Mouse (Mus musculus) brain, adult 2 months (tissue): ENCODE measurements at regions not wholly inside any gene's neighbourhood (a gene's known extent, or its start where the extent isn't known, plus 50 kb on each side); places are given as distances from the start of the nearest gene placed in this dataset.

Experiments
- DNase-seq: peaks from one replicate; pipeline ENCODE4 v3.0.0; 2011; ENCODE audit warnings: low read depth, low spot score

DNA sequence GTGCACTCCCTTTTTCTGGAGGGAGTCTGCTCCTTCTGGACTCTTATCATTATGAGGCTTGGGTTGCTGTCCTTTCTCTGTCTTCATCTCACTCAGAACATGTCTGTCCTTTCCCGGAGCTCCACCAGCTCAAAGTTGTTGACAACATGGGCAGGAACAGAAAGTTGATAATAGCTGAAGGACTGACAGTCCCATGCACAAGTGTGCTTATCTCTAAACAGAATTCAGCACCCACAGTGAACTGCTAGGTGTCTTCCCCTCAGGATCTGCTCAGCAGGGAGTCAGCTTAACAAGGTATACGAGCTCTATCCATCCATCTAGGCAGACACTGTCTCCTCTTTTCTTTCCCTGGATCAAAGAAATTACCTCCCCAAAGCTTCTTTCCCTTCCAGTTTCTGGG lies 89.2 kb upstream of the Rab11fip2 start:
- no peak for DNase-seq

DNA sequence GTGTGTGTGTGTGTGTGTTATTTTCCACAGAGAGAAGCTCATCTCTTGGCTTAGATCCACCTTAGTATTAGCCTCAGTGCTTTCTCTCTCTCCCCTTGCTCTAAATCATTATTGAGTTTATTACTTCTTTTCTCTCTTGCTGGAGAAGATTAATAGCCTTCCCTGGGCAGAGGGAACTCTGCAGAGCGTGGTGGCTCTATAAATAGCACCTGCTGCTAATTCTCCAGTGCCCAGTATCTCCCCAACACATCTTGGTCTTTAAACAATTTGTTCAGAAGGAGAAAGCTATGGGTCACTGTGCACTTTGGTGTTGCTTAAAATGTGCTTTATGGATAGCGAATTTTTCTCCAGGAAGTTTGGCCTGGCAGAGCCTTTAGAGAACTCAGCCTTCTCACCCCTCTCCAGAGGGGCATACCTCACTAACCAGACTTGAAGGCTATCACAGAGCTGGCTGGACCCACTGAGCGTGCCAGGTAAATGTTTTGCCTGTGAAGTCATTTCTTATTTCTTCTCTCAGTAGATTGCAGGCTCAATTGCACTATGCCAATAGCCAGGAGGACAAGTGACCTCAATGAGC lies 86.8 kb upstream of the Rab11fip2 start:
- DNase-seq = peak; percentile 13

DNA sequence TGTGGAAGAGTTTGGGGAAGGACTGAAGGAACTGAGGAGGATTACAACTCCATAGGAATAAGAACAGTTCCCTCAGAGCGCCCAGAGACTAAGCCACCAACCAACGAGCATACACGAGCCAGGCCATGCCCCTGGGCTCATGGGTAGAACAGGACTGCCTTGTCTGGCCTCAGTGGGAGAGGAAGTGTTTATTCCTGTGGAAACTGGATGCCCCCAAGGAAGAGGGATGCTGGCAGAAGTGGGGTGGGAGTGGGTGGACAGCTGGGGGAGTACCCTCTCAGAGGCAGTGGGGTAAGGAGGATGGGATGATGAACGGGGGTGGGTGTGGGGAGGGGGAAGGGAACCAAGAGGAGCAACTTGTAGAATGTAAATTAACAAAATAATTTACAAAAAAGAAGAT lies 86.3 kb upstream of the Rab11fip2 start:
- no peak for DNase-seq

DNA sequence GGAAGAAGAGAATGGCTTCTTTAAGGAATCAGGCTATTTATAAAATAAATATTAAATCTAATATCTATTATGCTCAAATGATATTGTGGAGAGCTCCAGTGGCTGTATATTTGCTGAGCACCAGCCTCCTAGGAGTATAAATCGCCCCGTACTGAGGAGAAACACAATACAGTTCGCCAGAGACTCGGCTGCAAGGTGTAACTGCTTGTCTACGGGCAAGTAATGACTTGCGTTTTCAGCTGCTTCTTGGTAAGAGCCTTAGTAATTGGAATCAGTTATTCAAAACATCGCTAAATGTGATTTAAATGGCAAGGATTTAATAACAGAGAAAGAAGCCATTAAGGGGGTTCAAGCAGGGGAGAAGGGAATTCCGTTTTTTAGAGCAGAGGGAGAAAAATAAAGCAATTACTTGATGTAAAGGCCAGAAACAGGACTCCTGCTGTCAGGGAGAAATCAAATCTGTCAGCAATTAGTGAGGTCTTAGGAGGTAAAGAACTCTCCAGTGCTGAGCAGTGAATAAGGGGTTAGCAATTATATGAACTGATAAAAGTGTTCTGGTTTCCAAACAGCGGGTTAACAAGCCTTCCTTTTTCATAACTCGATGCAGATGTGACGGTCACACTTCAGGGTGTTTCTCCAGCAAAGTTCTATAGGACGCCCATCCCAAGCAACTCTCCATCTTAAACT lies 72.3 kb upstream of the Rab11fip2 start:
- no peak for DNase-seq

DNA sequence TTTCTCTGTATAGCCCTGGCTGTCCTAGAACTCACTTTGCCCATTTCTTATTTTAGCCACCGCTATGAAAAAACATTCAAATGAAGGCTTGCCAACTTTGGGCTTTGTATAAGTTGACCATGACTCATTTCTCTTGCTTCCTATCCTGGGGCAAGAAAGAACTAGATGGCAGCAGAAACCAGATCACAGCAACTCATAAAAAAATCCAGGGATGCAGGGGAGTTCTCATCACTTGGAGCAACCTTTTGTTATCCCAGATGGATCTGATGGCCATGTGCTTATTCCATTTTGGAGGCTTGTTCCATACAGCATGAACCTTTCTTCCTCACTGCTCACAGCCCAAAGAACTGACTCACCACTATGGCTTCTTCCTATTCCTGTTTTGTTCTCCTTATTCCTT lies 52.1 kb upstream of the Rab11fip2 start:
- peak; percentile 27 for DNase-seq
